Mouse (Mus musculus) naive thymus-derived CD4-positive, alpha-beta T cell, adult 2 months (primary cell): ENCODE data around the gene Svop.
A peak's percentile ranks its signal among the peaks of the same experiment; 100 is the strongest.

Experiments used
- DNase-seq: peaks from one replicate; pipeline ENCODE4 v3.0.0-alpha.2; 2011; ENCODE audit warnings: low read depth

Svop gene

GRCm38 (mm10) chr5:114045134-114045533, 46.2 kb downstream of the Svop start:
- DNase-seq, result peak; percentile 28

GRCm38 (mm10) chr5:114043800-114044199, 47.6 kb downstream of the Svop start:
- DNase-seq, result no peak

- peak; percentile 7 for DNase-seq
Observed at GRCm38 (mm10) chr5:114041327-114041930, 49.9 kb downstream of the Svop start.

GRCm38 (mm10) chr5:114040911-114041310, 50.5 kb downstream of the Svop start:
- no peak for DNase-seq

- no peak for DNase-seq
Observed at GRCm38 (mm10) chr5:114040508-114040907, 50.9 kb downstream of the Svop start.

- no peak for DNase-seq
Observed at GRCm38 (mm10) chr5:114035111-114035510, 56.3 kb downstream of the Svop start.

- no peak for DNase-seq
Observed at GRCm38 (mm10) chr5:114034393-114034792, 57.0 kb downstream of the Svop start.

- DNase-seq, result no peak
Observed at GRCm38 (mm10) chr5:114032161-114032763, 59.1 kb downstream of the Svop start.

GRCm38 (mm10) chr5:114030652-114031051, 60.7 kb downstream of the Svop start:
- DNase-seq, result no peak

- no peak for DNase-seq
Observed at GRCm38 (mm10) chr5:114028111-114028510, 63.3 kb downstream of the Svop start.

- no peak for DNase-seq
Observed at GRCm38 (mm10) chr5:114027217-114027944, 64.0 kb downstream of the Svop start.

- no peak for DNase-seq
Observed at GRCm38 (mm10) chr5:114024885-114025284, 66.5 kb downstream of the Svop start.

GRCm38 (mm10) chr5:114024390-114024789, 67.0 kb downstream of the Svop start:
- DNase-seq, result no peak

- no peak for DNase-seq
Observed at GRCm38 (mm10) chr5:114015121-114015520, 76.2 kb downstream of the Svop start.

- no peak for DNase-seq
Observed at GRCm38 (mm10) chr5:114009049-114009448, 82.3 kb downstream of the Svop start.

GRCm38 (mm10) chr5:114007753-114008453, 83.5 kb downstream of the Svop start:
- no peak for DNase-seq

- DNase-seq, result no peak
Observed at GRCm38 (mm10) chr5:114006974-114007373, 84.4 kb downstream of the Svop start.

GRCm38 (mm10) chr5:114005100-114005499, 86.3 kb downstream of the Svop start:
- DNase-seq, result no peak

GRCm38 (mm10) chr5:114004573-114004972, 86.8 kb downstream of the Svop start:
- DNase-seq, result no peak

- DNase-seq, result no peak
Observed at GRCm38 (mm10) chr5:114003542-114003941, 87.8 kb downstream of the Svop start, which contains the start of gene Dao. Gene Dao (plus strand): TSS chr5:114003703.

GRCm38 (mm10) chr5:113999382-113999781, 92.0 kb downstream of the Svop start:
- DNase-seq, result peak; percentile 8

- DNase-seq, result no peak
Observed at GRCm38 (mm10) chr5:113996458-113996857, 94.9 kb downstream of the Svop start.
